Comparison of ENCODE assay signal across 8 mouse cellular contexts in genomic region chr1:62706085-62707021, GRCm38 (mm10). TPM values are rescaled to one million over a fixed set of nuclear protein-coding genes. Genes with fewer than 3 reads are reported as not detected.
A peak's percentile ranks its signal among the peaks of the same experiment; 100 is the strongest.
DNase-seq lines count a peak whose midpoint lies in the region; ATAC-seq and TF ChIP-seq lines count a peak whose summit lies in the region.

No protein-coding gene starts in this region.

- under 1% methylated on average over 72 of the region's 73 CpGs for WGBS in forebrain, embryonic 13.5 days
- WGBS in hindbrain, embryonic 11.5 days, result under 1% methylated on average over 71 of the region's 73 CpGs

- TF ChIP-seq CTCF in bone marrow macrophage, adult 2 months (IDR thresholded peaks at IDR 0.05; ENCODE audit: low read depth, low read length), result no peak

- peaks cover 37% of the 10 kb centered on the region for H3K4me1 ChIP-seq in bone marrow macrophage, adult 2 months (ENCODE audit: control insufficient read depth, insufficient read depth, low read length)
- H3K4me1 ChIP-seq in forebrain, embryonic 13.5 days, result peaks cover 63% of the 10 kb centered on the region
- H3K4me1 ChIP-seq in hindbrain, embryonic 11.5 days (replicated peaks; ENCODE audit: control insufficient read depth, insufficient read depth, low read length), result peaks cover 4% of the 10 kb centered on the region; the same call in 1 of the 2 replicates

- H3K4me3 ChIP-seq in bone marrow macrophage, adult 2 months (ENCODE audit: insufficient read depth, low read length), result peak overlapping the region; percentile 70
- peak overlapping the region; percentile 69 for H3K4me3 ChIP-seq in forebrain, embryonic 13.5 days
- H3K4me3 ChIP-seq in hindbrain, embryonic 11.5 days (ENCODE audit: low read depth, low read length), result peak overlapping the region; percentile 64

- H3K9me3 ChIP-seq in forebrain, embryonic 13.5 days (replicated peaks), result no peaks in the 10 kb centered on the region
- H3K9me3 ChIP-seq in hindbrain, embryonic 11.5 days (ENCODE audit: control insufficient read depth, low read length), result no peaks in the 10 kb centered on the region

- H3K9ac ChIP-seq in forebrain, embryonic 13.5 days, result peak overlapping the region; percentile 85
- peak overlapping the region; percentile 69 for H3K9ac ChIP-seq in hindbrain, embryonic 11.5 days (ENCODE audit: low read depth, low read length)

- H3K27ac ChIP-seq in bone marrow macrophage, adult 2 months (ENCODE audit: insufficient read depth, low read depth, low read length), result peak overlapping the region; percentile 99
- peak overlapping the region; percentile 72 for H3K27ac ChIP-seq in forebrain, embryonic 13.5 days
- peak overlapping the region; percentile 65; the same call in 1 of the 2 replicates for H3K27ac ChIP-seq in hindbrain, embryonic 11.5 days (ENCODE audit: low read depth, low read length)

- no peaks in the 10 kb centered on the region for H3K36me3 ChIP-seq in forebrain, embryonic 13.5 days (ENCODE audit: poor library complexity, severe bottlenecking)
- H3K36me3 ChIP-seq in hindbrain, embryonic 11.5 days (ENCODE audit: control insufficient read depth, insufficient read depth, low read length), result no peaks in the 10 kb centered on the region

- no peak for TF ChIP-seq POLR2A in bone marrow macrophage, adult 2 months (IDR thresholded peaks at IDR 0.05; ENCODE audit: borderline replicate concordance, low read depth, low read length)

- peak overlapping the region; percentile 90 for H3K4me2 ChIP-seq in forebrain, embryonic 13.5 days
- peak overlapping the region; percentile 86 for H3K4me2 ChIP-seq in hindbrain, embryonic 11.5 days (replicated peaks; ENCODE audit: low read depth, low read length)

- DNase-seq in CD4-positive, CD25-positive, alpha-beta regulatory T cell, adult 2 months (ENCODE audit: low read depth, low spot score), result peak; percentile 33
- peak; percentile 72 for DNase-seq in hindbrain, embryonic 11.5 days (ENCODE audit: low spot score)
- DNase-seq in layer of hippocampus, postnatal 36 days, result peak; percentile 72 to 75
- DNase-seq in lung, postnatal 4 days, result peak; percentile 70 to 77
- DNase-seq in right cerebral cortex, postnatal 10 days (ENCODE audit: low spot score in 2 of 2), result peak; percentile 68 to 69

- no peak for ATAC-seq in CD4-positive, CD25-positive, alpha-beta regulatory T cell, adult 4 months
- ATAC-seq in forebrain, embryonic 13.5 days, result peak; percentile 60
- peak; percentile 59 for ATAC-seq in hindbrain, embryonic 11.5 days (ENCODE audit: low FRiP score)

- H3K27me3 ChIP-seq in forebrain, embryonic 13.5 days, result peaks cover 71% of the 10 kb centered on the region
- H3K27me3 ChIP-seq in hindbrain, embryonic 11.5 days (ENCODE audit: control insufficient read depth, insufficient read depth, low read length), result peaks cover 24% of the 10 kb centered on the region

RNA-seq across cellular contexts. Expression of gene Nrp2, which starts 3.3 kb away (rescaled TPM):
- under 1 TPM; 0.38 to 0.61 TPM for polyA plus RNA-seq in CD4-positive, CD25-positive, alpha-beta regulatory T cell, adult 4 months (2017; shearing (Covaris generic))
- polyA plus RNA-seq in bone marrow macrophage, adult 2 months (2012; ENCODE audit: insufficient read depth, insufficient read length, missing spikeins), result 86.4 and 97.2 TPM in 2 replicates
- polyA plus RNA-seq in forebrain, embryonic 13.5 days (2015; fragmentation: Nextera tagmentation; extraction: Ambion mirVana), result 19.5 and 28.3 TPM in 2 replicates
- polyA plus RNA-seq in hindbrain, embryonic 11.5 days (2014; fragmentation: Nextera tagmentation; extraction: Ambion mirVana), result 22.5 and 29.3 TPM in 2 replicates
- total RNA-seq in layer of hippocampus, postnatal 36 days (2021), result 10 to 100 TPM; 58.8 to 66.3 TPM

Comparison
In these comparisons a context has a peak if more than half of its experiments do, and no peak if none do; other contexts are left out.
1. RNA of gene Nrp2, which starts 3.3 kb away (polyA plus RNA-seq): 86.4 to 97.2 TPM in bone marrow macrophage, adult 2 months, 22.5 to 29.3 TPM in hindbrain, embryonic 11.5 days and 19.5 to 28.3 TPM in forebrain, embryonic 13.5 days; 0.38 to 0.61 TPM in CD4-positive, CD25-positive, alpha-beta regulatory T cell, adult 4 months; every median in the first group is over 10 times any median in the second.
2. Peak in every context shown above with its lines, with median percentiles within 50 percentile points of each other: DNase-seq, H3K27ac ChIP-seq and H3K4me3 ChIP-seq.